Mouse (Mus musculus) MEL-GATA-1-ER (cell line): Measurements from ENCODE around the gene Zmynd11.

Experiments
- DNase-seq: peaks from one replicate; pipeline ENCODE4 v3.0.0-alpha.2; 2012; ENCODE audit warnings: low read depth; ENCODE audit errors: extremely low read depth

Gene Zmynd11

GRCm38 (mm10) chr13:9660711-9661110, 104.4 kb downstream of the Zmynd11 start:
- DNase-seq: no peak

- no peak for DNase-seq
Measured at GRCm38 (mm10) chr13:9656613-9657012, 108.5 kb downstream of the Zmynd11 start.

- DNase-seq: no peak
Measured at GRCm38 (mm10) chr13:9653018-9653417, 112.1 kb downstream of the Zmynd11 start.

- no peak for DNase-seq
Measured at GRCm38 (mm10) chr13:9650580-9650979, 114.5 kb downstream of the Zmynd11 start.

- no peak for DNase-seq
Measured at GRCm38 (mm10) chr13:9649894-9650293, 115.2 kb downstream of the Zmynd11 start.

GRCm38 (mm10) chr13:9648716-9649115, 116.4 kb downstream of the Zmynd11 start:
- no peak for DNase-seq

- DNase-seq: no peak
Measured at GRCm38 (mm10) chr13:9637949-9638348, 127.2 kb downstream of the Zmynd11 start.

- DNase-seq: no peak
Measured at GRCm38 (mm10) chr13:9636505-9636904, 128.6 kb downstream of the Zmynd11 start.

GRCm38 (mm10) chr13:9635951-9636350, 129.2 kb downstream of the Zmynd11 start:
- no peak for DNase-seq
